Mouse (Mus musculus): ENCODE data around the gene Dcst1. TPM values are rescaled to one million over a fixed set of nuclear protein-coding genes. Genes with fewer than 3 reads are reported as not detected.

Gene Dcst1
- polyA plus RNA-seq, 1 experiment = not detected

GRCm38 (mm10) chr3:89305551-89306325 is 59.3 kb downstream of the Dcst1 start:
- Histone ChIP-seq H3K4me1 (ENCODE audit: control insufficient read depth, insufficient read depth, low read length) (no peaks in the 10 kb centered on the region), H3K27ac (ENCODE audit: insufficient read depth, low read length) (no peak overlapping the region), H3K4me3 (ENCODE audit: insufficient read depth, low read length) (no peak overlapping the region)
- no peak for TF ChIP-seq POLR2A (IDR thresholded peaks at IDR 0.05; ENCODE audit: low read depth, low read length)
- no peak for TF ChIP-seq CTCF (IDR thresholded peaks at IDR 0.05; ENCODE audit: borderline replicate concordance, insufficient read depth, low read length)

DNA sequence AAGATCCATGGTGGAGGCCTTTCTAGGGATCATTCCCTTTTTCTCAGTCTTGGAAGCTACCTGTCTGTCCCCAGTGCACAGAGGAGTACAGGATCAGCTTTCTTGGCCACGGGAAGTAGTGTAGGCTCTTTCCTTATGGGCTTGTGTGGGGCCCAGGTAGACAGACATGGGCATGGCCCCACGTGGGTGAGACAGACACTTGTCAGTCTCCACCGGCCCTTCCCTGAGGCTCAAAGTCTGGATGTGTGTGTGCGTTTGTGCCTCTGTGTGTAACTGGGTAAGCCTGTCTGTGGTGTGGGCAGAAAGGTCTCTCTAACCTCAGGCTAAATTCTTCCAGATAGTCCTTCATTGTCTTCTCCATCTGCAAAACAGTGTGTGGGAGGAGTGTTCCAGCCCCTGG is 59.9 kb downstream of the Dcst1 start:
- no peak overlapping the region for H3K4me3 ChIP-seq (ENCODE audit: insufficient read depth, low read length)
- H3K27ac ChIP-seq (ENCODE audit: insufficient read depth, low read length) = no peak overlapping the region

GRCm38 (mm10) chr3:89304440-89304839 is 60.6 kb downstream of the Dcst1 start:
- H3K27ac ChIP-seq (ENCODE audit: insufficient read depth, low read length) = no peak overlapping the region
- H3K4me1 ChIP-seq (ENCODE audit: control insufficient read depth, insufficient read depth, low read length) = 0 out of 2 replicates have a peak, but pooled peaks cover 4% of the 10 kb centered on the region
- TF ChIP-seq POLR2A (IDR thresholded peaks at IDR 0.05; ENCODE audit: low read depth, low read length) = no peak
- no peak for TF ChIP-seq CTCF (IDR thresholded peaks at IDR 0.05; ENCODE audit: borderline replicate concordance, insufficient read depth, low read length)
- no peak overlapping the region for H3K4me3 ChIP-seq (ENCODE audit: insufficient read depth, low read length)

More for the DNA sequence above, 59.9 kb downstream of the Dcst1 start:
- TF ChIP-seq POLR2A (IDR thresholded peaks at IDR 0.05; ENCODE audit: low read depth, low read length) = no peak
- H3K4me1 ChIP-seq (ENCODE audit: control insufficient read depth, insufficient read depth, low read length) = 0 out of 2 replicates have a peak, but pooled peaks cover 2% of the 10 kb centered on the region

GRCm38 (mm10) chr3:89300514-89300913 is 64.5 kb downstream of the Dcst1 start:
- Histone ChIP-seq H3K27ac (ENCODE audit: insufficient read depth, low read length) (no peak overlapping the region), H3K4me1 (ENCODE audit: control insufficient read depth, insufficient read depth, low read length) (peaks cover 7% of the 10 kb centered on the region; the same call in 1 of the 2 replicates), H3K4me3 (ENCODE audit: insufficient read depth, low read length) (no peak overlapping the region)
- TF ChIP-seq CTCF (IDR thresholded peaks at IDR 0.05; ENCODE audit: borderline replicate concordance, insufficient read depth, low read length) (no peak), POLR2A (IDR thresholded peaks at IDR 0.05; ENCODE audit: low read depth, low read length) (no peak)

Other genes starting within 250 kb of the Dcst1 start
- gene Pklr, start 229.1 kb downstream of the Dcst1 start, polyA plus RNA-seq (2011; ENCODE audit: insufficient read length, low read depth, missing spikeins) = not detected in 2 replicates
- 0.32 and 1.0 TPM in 2 replicates for gene Hcn3, start 205.1 kb downstream of the Dcst1 start, polyA plus RNA-seq (2011; ENCODE audit: insufficient read length, low read depth, missing spikeins)
- gene Clk2, start 200.5 kb downstream of the Dcst1 start, polyA plus RNA-seq (2011; ENCODE audit: insufficient read length, low read depth, missing spikeins) = 45.3 and 57.5 TPM in 2 replicates
- 75.7 and 91.2 TPM in 2 replicates for gene Scamp3, start 187.8 kb downstream of the Dcst1 start, polyA plus RNA-seq (2011; ENCODE audit: insufficient read length, low read depth, missing spikeins)
- gene Fam189b, start 182.1 kb downstream of the Dcst1 start, polyA plus RNA-seq (2011; ENCODE audit: insufficient read length, low read depth, missing spikeins) = 46.9 and 49.5 TPM in 2 replicates
- gene Gba, start 162.3 kb downstream of the Dcst1 start, polyA plus RNA-seq (2011; ENCODE audit: insufficient read length, low read depth, missing spikeins) = 86.8 and 103 TPM in 2 replicates
- gene Thbs3, start 150.1 kb downstream of the Dcst1 start, polyA plus RNA-seq (2011; ENCODE audit: insufficient read length, low read depth, missing spikeins) = 60.8 and 83.1 TPM in 2 replicates
- 96.9 and 98.6 TPM in 2 replicates for gene Mtx1, start 138.2 kb downstream of the Dcst1 start, polyA plus RNA-seq (2011; ENCODE audit: insufficient read length, low read depth, missing spikeins)
- gene Muc1, start 136.2 kb downstream of the Dcst1 start, polyA plus RNA-seq (2011; ENCODE audit: insufficient read length, low read depth, missing spikeins) = 1.1 and 2.5 TPM in 2 replicates
- gene Krtcap2, start 119.3 kb downstream of the Dcst1 start, polyA plus RNA-seq (2011; ENCODE audit: insufficient read length, low read depth, missing spikeins) = 265 and 289 TPM in 2 replicates
- gene Trim46, start 118.9 kb downstream of the Dcst1 start, polyA plus RNA-seq (2011; ENCODE audit: insufficient read length, low read depth, missing spikeins) = 14.2 and 24.2 TPM in 2 replicates
- 47.2 and 51.3 TPM in 2 replicates for gene Dpm3, start 105.9 kb downstream of the Dcst1 start, polyA plus RNA-seq (2011; ENCODE audit: insufficient read length, low read depth, missing spikeins)
- 91.5 and 103 TPM in 2 replicates for gene Slc50a1, start 94.7 kb downstream of the Dcst1 start, polyA plus RNA-seq (2011; ENCODE audit: insufficient read length, low read depth, missing spikeins)
- 4.1 and 7.1 TPM in 2 replicates for gene Efna1, start 84.1 kb downstream of the Dcst1 start, polyA plus RNA-seq (2011; ENCODE audit: insufficient read length, low read depth, missing spikeins)
- 7.1 and 8.7 TPM in 2 replicates for gene Efna3, start 42.3 kb downstream of the Dcst1 start, polyA plus RNA-seq (2011; ENCODE audit: insufficient read length, low read depth, missing spikeins)
- 11.2 and 11.4 TPM in 2 replicates for gene Efna4, start 27.2 kb downstream of the Dcst1 start, polyA plus RNA-seq (2011; ENCODE audit: insufficient read length, low read depth, missing spikeins)
- gene Adam15, start 15.3 kb downstream of the Dcst1 start, polyA plus RNA-seq (2011; ENCODE audit: insufficient read length, low read depth, missing spikeins) = 112 and 136 TPM in 2 replicates
- not detected in 2 replicates for gene Dcst2, start 3.3 kb downstream of the Dcst1 start, polyA plus RNA-seq (2011; ENCODE audit: insufficient read length, low read depth, missing spikeins)
- 46.9 and 56.0 TPM in 2 replicates for gene Zbtb7b, start 29.5 kb upstream of the Dcst1 start, polyA plus RNA-seq (2011; ENCODE audit: insufficient read length, low read depth, missing spikeins)
- gene Lenep, start 37.5 kb upstream of the Dcst1 start, polyA plus RNA-seq (2011; ENCODE audit: insufficient read length, low read depth, missing spikeins) = not detected in 2 replicates
- 10.9 and 11.2 TPM in 2 replicates for gene Flad1, start 46.6 kb upstream of the Dcst1 start, polyA plus RNA-seq (2011; ENCODE audit: insufficient read length, low read depth, missing spikeins)
- 142 and 174 TPM in 2 replicates for gene Cks1b, start 53.1 kb upstream of the Dcst1 start, polyA plus RNA-seq (2011; ENCODE audit: insufficient read length, low read depth, missing spikeins)
- gene Shc1, start 53.2 kb upstream of the Dcst1 start, polyA plus RNA-seq (2011; ENCODE audit: insufficient read length, low read depth, missing spikeins) = 224 and 227 TPM in 2 replicates
- 42.4 and 45.2 TPM in 2 replicates for gene Pygo2, start 65.0 kb upstream of the Dcst1 start, polyA plus RNA-seq (2011; ENCODE audit: insufficient read length, low read depth, missing spikeins)
- gene Pbxip1, start 71.5 kb upstream of the Dcst1 start, polyA plus RNA-seq (2011; ENCODE audit: insufficient read length, low read depth, missing spikeins) = 90.9 and 91.6 TPM in 2 replicates
- 16.3 and 21.0 TPM in 2 replicates for gene Pmvk, start 89.3 kb upstream of the Dcst1 start, polyA plus RNA-seq (2011; ENCODE audit: insufficient read length, low read depth, missing spikeins)
- 0.90 and 1.6 TPM in 2 replicates for gene Kcnn3, start 154.9 kb upstream of the Dcst1 start, polyA plus RNA-seq (2011; ENCODE audit: insufficient read length, low read depth, missing spikeins)

Data from embryonic fibroblast, embryonic 13.5 days (primary cell).